Mouse (Mus musculus) erythroblast, embryonic 14.5 days (primary cell): ENCODE results near the gene Rnf6. TPM values are rescaled to one million over a fixed set of nuclear protein-coding genes. Genes with fewer than 3 reads are reported as not detected.
"Not testable (repeated sequence)": the region's sequence is repeated elsewhere in the genome, so short reads cannot be mapped to it uniquely, and the experiment has no call there.

Source experiments
- H3K27me3 ChIP-seq: 2 replicates; pipeline ENCODE4 v1.6.1; 2012; ENCODE audit warnings: inconsistent platforms; ENCODE audit not compliant: control insufficient read depth
- H3K36me3 ChIP-seq: 2 replicates; pipeline ENCODE4 v1.6.1; 2012; ENCODE audit warnings: mild to moderate bottlenecking, inconsistent platforms; ENCODE audit not compliant: control insufficient read depth
- H3K4me1 ChIP-seq: 2 replicates; pipeline ENCODE4 v1.6.1; 2012; ENCODE audit warnings: inconsistent platforms; ENCODE audit not compliant: control insufficient read depth
- H3K4me3 ChIP-seq: replicated peaks from 2 replicates; pipeline ENCODE3; 2012; ENCODE audit warnings: moderate library complexity, mild to moderate bottlenecking, inconsistent platforms
- H3K9me3 ChIP-seq: 2 replicates; pipeline ENCODE4 v1.6.1; 2012; ENCODE audit warnings: low read length, inconsistent platforms, mixed read lengths; ENCODE audit not compliant: control insufficient read depth
- GATA1 ChIP-seq: IDR thresholded peaks from 2 replicates; pipeline ENCODE4 v1.6.1; 2012; ENCODE audit warnings: low read length, inconsistent platforms, mixed read lengths
- TAL1 ChIP-seq: IDR thresholded peaks from 3 replicates; pipeline ENCODE4 v1.6.1; 2012; ENCODE audit warnings: low read length, inconsistent platforms, mixed read lengths
- polyA plus RNA-seq: library from polyadenylated mRNA; stranded (reverse); fragments of >175 nt; gene quantifications from 2 replicates; pipeline ENCODE4 v1.2.3, GENCODE M21; 2012

Rnf6 gene
- polyA plus RNA-seq, 1 experiment = 1.8 TPM

DNA sequence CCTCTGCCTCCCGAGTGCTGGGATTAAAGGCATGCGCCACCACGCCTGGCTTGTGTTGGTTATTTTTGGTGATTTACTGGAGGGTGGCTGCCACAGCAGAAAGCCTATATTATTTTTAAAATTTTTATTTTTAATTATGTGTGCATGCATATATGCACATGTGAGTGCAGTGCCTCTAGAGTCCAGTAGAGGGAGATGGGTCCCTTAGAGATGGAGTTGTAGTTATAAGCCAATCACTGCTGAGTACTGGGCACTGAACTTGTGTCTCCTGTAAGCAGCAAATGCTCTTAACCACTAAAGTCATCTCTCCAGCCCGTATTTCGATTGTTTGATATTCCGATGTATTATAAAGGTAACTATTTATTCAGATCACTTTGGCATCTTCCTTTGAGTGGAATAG is 20.8 kb downstream of the Rnf6 start:
- Histone ChIP-seq H3K9me3 (peaks cover 3% of the 10 kb centered on the region), H3K4me1 (no peaks in the 10 kb centered on the region), H3K36me3 (peaks cover 36% of the 10 kb centered on the region), H3K27me3 (no peaks in the 10 kb centered on the region), H3K4me3 (no peak overlapping the region)
- TF ChIP-seq GATA1 (no peak), TAL1 (no peak)

DNA sequence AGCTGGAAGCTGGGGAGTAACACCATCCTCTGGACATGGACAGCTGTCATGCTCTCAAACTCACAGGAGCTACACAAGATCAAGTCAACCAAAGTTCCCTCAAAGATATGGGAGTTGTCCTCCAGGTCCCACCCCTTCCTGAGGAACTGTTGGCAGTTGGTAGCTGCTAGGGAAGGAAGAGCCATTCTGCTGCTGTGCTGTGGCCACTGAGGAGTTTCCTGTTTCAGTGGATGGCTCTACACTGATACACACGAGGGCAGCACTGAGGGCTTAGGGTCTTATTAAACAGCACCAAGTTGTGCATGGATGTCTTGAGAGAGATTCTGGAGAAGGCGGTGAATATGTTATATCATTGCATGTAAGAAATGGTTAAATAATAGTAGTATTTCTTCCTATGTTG is 21.8 kb downstream of the Rnf6 start:
- Histone ChIP-seq H3K4me1 (no peaks in the 10 kb centered on the region), H3K27me3 (no peaks in the 10 kb centered on the region), H3K9me3 (peaks cover 3% of the 10 kb centered on the region), H3K4me3 (no peak overlapping the region), H3K36me3 (peaks cover 25% of the 10 kb centered on the region)
- TF ChIP-seq TAL1 (no peak), GATA1 (no peak)

DNA sequence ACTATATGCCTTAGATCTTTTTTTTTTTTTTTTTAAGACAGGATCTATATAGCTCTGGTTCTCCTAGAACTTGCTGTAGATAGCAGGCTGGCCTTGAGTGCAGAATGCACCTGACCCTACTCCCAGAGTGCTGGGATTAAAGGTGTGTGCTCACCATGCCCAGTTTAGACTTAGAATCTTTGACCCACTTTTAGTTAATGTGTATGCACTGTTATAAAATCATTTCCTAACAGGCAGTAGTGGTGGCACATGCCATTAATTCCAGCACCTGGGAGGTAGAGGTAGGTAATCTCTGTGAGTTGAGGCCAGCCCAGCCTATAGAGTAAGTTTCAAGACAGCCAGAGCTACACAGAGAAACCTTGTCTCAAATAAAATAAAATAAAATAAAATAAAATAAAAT is 22.3 kb downstream of the Rnf6 start:
- no peaks in the 10 kb centered on the region for H3K4me1 ChIP-seq
- no peaks in the 10 kb centered on the region for H3K27me3 ChIP-seq

DNA sequence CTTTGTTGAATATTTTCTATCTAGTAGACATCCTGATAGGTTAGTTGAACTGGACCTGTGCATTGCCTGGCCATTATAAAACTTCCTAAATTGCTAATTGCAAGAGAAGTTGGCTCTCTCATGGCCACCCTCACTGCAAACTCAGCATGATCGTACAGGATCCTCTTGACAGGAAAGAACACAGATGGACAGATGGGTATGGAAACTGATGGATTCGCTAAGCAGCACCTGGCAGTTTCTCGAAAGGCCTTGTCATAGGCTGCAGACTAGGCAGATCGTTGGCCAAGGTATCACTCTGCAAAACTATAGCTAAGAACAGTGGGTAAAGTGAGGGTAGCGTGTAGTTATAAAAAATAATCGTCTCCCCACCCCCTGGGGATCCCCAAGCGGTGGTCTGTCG is 28.0 kb downstream of the Rnf6 start:
- no peak for TF ChIP-seq TAL1
- no peak for TF ChIP-seq GATA1
- Histone ChIP-seq H3K36me3 (no peaks in the 10 kb centered on the region), H3K9me3 (no peaks in the 10 kb centered on the region), H3K4me1 (no peaks in the 10 kb centered on the region), H3K4me3 (no peak overlapping the region), H3K27me3 (no peaks in the 10 kb centered on the region)

More for the DNA sequence above, 22.3 kb downstream of the Rnf6 start:
- no peak overlapping the region for H3K4me3 ChIP-seq
- TF ChIP-seq GATA1 (no peak), TAL1 (no peak)
- H3K9me3 ChIP-seq = peaks cover 3% of the 10 kb centered on the region
- H3K36me3 ChIP-seq = peaks cover 20% of the 10 kb centered on the region

DNA sequence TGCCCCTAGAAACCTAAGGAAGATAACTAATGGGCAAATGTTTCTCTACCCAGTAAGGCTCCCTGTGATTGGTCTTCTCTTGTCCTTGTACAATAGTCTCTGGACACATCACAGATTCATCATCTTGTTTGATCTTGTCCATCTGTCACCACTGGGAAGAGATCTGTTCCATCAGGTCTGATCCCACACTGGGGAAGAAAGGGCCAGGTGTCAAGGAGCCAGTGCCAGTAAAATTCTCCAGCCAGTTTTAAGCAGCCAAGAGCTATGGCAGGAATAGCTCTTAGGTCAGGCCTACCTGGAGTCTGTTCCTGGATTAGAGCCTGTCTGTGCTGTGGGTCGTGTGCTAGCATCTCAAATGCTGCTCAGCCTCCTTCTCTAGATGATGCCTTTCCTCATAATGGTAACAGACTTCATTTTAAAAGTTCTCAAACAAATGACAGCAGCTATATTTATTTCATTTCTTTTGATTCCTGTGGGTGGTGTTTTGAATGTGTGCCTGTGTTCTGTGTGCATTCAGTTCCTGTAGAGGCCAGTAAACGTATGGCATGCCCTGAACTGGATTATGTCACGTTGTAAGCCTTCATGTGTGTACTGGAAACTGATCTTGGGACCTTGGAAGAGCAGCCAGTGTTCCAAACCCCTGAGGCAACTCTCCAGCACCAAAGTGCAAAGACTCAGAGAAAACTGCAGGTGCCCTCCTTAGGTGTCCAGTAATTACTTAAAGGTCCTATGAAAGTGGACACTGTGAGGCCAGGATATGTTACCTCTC is 30.7 kb downstream of the Rnf6 start:
- TF ChIP-seq GATA1 = no peak
- no peak for TF ChIP-seq TAL1
- Histone ChIP-seq H3K36me3 (no peaks in the 10 kb centered on the region), H3K27me3 (no peaks in the 10 kb centered on the region), H3K4me3 (no peak overlapping the region), H3K4me1 (no peaks in the 10 kb centered on the region), H3K9me3 (no peaks in the 10 kb centered on the region)

DNA sequence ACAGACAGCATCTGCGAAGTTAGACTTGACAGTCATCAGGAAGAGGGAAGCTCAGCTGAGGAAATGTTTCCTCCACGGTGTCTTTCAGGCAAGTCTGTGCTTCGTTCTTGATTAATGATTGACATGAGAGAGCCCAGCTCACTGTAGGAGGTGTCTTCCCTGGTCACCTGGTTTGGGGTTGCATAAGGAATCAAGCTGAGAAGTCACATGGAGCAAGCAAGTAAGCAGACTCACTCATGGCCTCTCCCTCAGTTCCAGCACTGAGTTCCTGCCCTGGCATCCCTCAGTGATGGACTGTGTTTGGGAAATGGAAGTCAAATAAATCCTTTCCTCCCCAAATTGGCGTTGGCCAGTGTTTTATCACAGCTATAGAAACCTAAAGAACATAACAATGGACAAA is 31.3 kb downstream of the Rnf6 start:
- no peaks in the 10 kb centered on the region for H3K27me3 ChIP-seq
- no peaks in the 10 kb centered on the region for H3K4me1 ChIP-seq
- no peak for TF ChIP-seq TAL1
- no peak for TF ChIP-seq GATA1
- H3K36me3 ChIP-seq = no peaks in the 10 kb centered on the region
- no peak overlapping the region for H3K4me3 ChIP-seq
- H3K9me3 ChIP-seq = no peaks in the 10 kb centered on the region

DNA sequence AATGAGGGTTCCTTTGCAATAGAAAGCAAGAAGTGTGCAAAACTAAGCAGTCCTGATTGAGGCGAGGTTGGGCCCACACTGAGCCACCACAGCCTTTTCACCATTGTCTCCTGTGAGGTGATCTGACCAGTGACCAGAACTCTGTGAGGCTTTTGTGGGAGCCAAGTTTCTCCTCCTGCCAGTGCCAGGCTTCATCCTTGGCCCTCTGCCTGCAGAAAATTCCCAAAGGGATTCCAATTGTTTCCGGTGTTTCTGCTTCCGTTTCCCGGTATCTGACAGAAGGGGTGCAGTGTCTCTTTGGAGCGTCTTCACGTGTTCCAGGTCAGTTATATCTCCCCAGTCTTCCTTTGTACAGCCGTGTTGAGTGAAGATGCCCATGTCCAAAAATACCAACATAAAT is 32.6 kb downstream of the Rnf6 start:
- Histone ChIP-seq H3K27me3 (no peaks in the 10 kb centered on the region), H3K36me3 (no peaks in the 10 kb centered on the region), H3K9me3 (no peaks in the 10 kb centered on the region), H3K4me3 (no peak overlapping the region), H3K4me1 (no peaks in the 10 kb centered on the region)
- TF ChIP-seq TAL1 (no peak), GATA1 (no peak)

DNA sequence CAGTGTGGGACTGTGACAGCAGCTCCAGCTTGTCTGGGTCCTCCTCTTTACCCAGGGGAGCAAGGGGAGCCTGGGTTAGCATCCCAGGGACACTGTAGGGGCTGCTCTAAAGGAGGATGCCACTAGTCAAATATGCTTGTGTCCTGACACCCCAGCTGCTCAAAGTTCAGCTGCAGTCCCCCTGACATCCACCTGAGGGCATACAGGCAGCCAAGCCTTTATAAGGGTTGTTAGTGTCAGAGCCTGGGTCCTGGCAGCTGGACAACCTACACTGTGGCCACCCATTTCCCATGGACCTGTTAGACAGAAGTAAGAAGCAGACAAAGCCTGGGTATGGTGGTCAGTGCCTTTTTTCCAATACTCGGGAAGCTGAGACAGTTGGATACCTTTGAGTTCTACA is 33.2 kb downstream of the Rnf6 start:
- H3K4me3 ChIP-seq = no peak overlapping the region
- H3K27me3 ChIP-seq = no peaks in the 10 kb centered on the region

DNA sequence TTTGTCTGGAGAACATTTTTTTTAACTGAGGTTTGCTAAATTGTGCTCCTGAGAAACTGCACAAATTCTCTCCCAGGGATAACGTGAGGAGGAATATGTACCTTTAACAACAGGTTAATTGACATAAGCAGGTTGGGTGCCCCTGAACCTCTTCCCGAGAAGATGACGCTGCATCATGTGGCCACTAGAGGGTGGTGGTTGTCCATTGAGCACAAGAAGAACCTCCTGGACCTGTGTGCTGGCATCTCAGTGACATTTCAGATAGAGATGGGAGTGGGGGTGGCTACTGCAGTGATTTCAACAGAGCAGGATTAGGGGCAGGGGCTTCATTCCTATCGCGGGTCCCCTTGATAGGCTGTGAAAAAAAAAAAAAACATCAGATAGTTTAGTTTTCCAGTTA is 33.9 kb downstream of the Rnf6 start:
- H3K27me3 ChIP-seq, H3K4me1 ChIP-seq, H3K36me3 ChIP-seq, H3K9me3 ChIP-seq, H3K4me3 ChIP-seq: not testable (repeated sequence)

More for the DNA sequence above, 33.2 kb downstream of the Rnf6 start:
- Histone ChIP-seq H3K36me3 (no peaks in the 10 kb centered on the region), H3K4me1 (no peaks in the 10 kb centered on the region), H3K9me3 (no peaks in the 10 kb centered on the region)
- TF ChIP-seq GATA1 (no peak), TAL1 (no peak)

DNA sequence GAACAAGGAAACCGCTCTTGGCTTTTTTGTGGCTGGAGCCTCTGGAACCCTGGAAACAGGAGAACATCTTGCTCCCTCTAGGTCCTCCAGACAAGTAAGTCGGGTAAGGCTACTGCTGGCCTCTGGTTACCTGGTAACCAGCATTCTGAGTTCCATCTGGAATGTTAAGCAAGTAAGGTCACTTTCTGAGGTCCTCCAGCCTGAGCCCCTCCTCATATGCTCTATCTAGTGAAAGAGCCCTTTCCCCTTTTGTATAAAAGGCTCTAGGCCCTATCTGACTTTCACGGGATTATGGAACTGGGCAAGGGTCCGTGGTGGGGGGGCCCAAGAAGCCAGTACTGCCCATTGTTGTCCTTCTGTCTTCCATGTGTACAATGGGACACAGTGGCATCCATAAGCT is 36.2 kb downstream of the Rnf6 start, which contains the start of gene 1700001J03Rik:
1700001J03Rik (minus strand) TSS at position 101 of the 400 bp plus-strand sequence.
- not testable (repeated sequence) for H3K27me3 ChIP-seq, H3K9me3 ChIP-seq, H3K4me3 ChIP-seq

DNA sequence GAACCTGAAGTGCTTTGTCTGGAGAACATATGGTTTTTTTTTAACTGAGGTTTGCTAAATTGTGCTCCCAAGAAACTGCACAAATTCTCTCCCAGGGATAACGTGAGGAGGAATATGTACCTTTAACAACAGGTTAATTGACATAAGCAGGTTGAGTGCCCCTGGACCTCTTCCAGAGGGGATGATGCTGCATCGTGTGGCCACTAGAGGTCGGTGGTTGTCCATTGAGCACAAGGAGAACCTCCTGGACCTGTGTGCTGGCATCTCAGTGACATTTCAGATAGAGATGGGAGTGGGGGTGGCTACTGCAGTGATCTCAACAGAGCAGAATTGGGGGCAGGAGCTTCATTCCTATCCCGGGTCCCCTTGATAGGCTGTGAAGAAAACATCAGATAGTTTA is 48.6 kb downstream of the Rnf6 start:
- H3K9me3 ChIP-seq, H3K4me1 ChIP-seq, H3K36me3 ChIP-seq, H3K4me3 ChIP-seq, H3K27me3 ChIP-seq: not testable (repeated sequence)

More for the DNA sequence above, 36.2 kb downstream of the Rnf6 start, which contains the start of gene 1700001J03Rik:
- H3K36me3 ChIP-seq, H3K4me1 ChIP-seq: not testable (repeated sequence)

DNA sequence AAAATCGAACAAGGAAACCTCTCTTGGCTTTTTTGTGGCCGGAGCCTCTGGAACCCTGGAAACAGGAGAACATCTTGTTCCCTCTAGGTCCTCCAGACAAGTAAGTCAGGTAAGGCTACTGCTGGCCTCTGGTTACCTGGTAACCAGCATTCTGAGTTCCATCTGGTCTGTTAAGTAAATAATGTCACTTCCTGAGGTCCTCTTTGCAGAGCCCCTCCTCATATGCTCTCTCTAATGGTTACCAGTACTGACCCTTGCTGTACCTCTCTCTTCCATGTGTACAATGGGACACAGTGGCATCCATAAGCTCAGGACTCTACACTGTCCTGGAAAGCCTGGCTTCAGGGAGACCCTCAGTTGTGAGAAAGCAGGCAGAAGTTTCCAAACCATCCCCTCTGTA is 50.7 kb downstream of the Rnf6 start, which contains the start of gene Gm6309:
Gm6309 (minus strand) TSS at position 101 of the 400 bp plus-strand sequence.
- H3K9me3 ChIP-seq, H3K36me3 ChIP-seq, H3K27me3 ChIP-seq, H3K4me3 ChIP-seq, H3K4me1 ChIP-seq: not testable (repeated sequence)

DNA sequence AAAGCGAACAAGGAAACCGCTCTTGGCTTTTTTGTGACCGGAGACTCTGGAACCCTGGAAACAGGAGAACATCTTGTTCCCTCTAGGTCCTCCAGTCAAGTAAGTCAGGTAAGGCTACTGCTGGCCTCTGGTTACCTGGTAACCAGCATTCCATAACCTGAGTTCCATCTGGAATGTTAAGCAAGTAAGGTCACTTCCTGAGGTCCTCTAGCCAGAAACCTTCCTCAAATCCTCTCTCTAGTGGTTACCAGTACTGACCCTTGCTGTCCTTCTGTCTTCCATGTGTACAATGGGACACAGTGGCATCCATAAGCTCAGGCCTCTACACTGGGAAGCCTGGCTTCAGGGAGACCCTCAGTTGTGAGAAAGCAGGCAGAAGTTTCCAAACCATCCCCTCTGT is 60.9 kb downstream of the Rnf6 start, which contains the start of gene Gm5565:
Gm5565 (minus strand) TSS at position 101 of the 400 bp plus-strand sequence.
- not testable (repeated sequence) for H3K4me3 ChIP-seq, H3K4me1 ChIP-seq, H3K9me3 ChIP-seq, H3K36me3 ChIP-seq, H3K27me3 ChIP-seq
